Mouse (Mus musculus): ENCODE data around the gene Olfr1025-ps1. TPM values are rescaled to one million over a fixed set of nuclear protein-coding genes. Genes with fewer than 3 reads are reported as not detected.

Gene Olfr1025-ps1
- polyA plus RNA-seq (2012; rRNA removed): not detected in 2 replicates

DNA sequence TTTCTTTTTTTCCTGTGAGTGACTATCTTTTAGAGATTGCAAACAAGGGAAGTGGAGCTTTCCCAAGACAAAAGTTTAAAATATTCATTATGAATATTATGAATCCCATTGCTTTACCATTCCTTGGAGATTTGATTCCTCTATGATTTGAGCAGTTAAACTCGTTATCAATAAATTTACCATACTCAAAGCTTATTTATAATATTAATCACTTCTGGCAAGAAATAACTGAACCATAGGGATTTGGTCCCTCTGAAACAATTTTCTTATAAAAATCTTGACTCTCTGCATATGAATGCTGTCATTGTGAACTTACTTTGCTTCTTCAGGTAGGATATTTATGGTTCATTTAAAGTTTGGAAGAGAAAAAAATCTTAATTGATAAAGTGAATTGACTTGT lies at the start of gene Olfr1025-ps1:
Gene Olfr1025-ps1 (plus strand): TSS at position 301 of the 400 bp plus-strand sequence.

DNA sequence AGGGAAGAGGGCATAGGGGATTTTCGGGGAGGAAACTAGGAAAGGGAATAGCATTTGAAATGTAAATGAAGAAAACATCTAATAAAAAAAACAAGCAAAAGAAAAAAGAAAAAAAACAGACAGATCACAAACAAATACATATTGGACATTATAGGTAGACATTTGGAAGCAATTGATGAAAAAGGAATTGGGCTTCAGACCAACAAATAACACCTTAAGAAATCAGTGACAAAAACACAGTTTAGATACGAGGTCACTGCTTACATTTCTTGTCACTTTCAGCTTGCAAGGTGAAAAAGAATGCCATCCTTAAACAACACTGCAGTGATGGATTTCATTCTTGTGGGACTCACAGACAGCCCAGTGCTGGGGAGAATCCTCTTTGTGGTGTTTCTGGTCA lies 46.7 kb upstream of the Olfr1025-ps1 start, which contains the start of gene Olfr1022:
Gene Olfr1022 (plus strand): TSS at position 301 of the 400 bp plus-strand sequence.

DNA sequence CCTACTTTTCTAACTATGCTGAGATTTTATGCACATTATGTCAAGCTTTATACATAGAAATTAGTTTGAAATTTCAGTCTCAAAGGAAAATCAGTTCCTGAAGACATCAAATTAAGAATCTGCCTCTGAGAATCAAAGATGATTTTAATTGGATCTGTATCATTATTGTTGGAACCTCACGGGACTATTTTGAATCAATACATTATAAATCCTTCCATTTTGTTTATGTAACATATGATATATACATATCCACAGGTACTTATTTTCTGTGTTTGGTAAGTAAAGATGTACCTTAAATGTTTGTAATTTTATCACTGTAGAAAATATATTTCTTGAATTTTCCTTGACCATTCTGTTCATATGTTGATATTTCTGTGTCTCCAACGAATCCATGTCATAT lies 29.7 kb upstream of the Olfr1025-ps1 start, which contains the start of gene Olfr1023:
Gene Olfr1023 (plus strand): TSS at position 301 of the 400 bp plus-strand sequence.

DNA sequence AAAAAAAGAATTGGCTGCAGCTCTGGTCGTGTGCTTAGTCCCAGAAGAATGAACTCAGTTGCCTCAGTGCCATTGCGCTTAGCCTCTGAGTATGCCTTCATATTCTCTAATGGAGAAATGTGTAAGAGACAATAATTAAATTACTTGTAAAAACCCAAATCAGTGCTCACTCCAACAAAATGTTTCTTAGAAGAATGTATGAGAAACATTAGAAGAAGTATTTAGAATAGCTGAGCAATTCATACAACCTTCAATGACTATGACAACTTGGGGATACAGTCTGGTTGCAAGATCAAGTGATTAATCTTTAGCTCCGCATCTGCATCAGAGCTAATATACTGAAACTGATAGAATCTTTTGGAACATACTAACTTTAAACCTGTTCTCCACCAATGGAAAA lies 10.0 kb upstream of the Olfr1025-ps1 start, which contains the start of gene Olfr1024:
Gene Olfr1024 (minus strand): TSS at position 101 of the 400 bp plus-strand sequence.

DNA sequence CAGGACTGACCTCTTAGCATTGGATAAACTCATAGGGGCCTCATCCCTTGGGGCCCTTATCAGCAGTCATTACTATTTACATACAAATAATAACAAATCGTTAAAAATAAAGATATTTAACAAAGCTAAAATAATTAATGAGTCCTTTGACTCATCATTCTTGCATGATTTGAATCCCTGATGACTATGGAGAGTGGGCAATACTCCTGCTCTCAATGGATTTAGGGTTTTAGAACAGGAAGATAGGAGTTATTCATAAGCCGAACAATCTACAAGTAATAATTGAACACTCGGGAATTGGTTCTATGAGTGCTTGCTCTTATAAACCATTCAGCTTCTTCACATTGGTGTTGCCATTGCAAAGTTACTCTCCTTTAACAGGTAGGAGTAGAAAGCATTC lies 6.3 kb downstream of the Olfr1025-ps1 start, which contains the start of gene Olfr1026:
Gene Olfr1026 (plus strand): TSS at position 301 of the 400 bp plus-strand sequence.

DNA sequence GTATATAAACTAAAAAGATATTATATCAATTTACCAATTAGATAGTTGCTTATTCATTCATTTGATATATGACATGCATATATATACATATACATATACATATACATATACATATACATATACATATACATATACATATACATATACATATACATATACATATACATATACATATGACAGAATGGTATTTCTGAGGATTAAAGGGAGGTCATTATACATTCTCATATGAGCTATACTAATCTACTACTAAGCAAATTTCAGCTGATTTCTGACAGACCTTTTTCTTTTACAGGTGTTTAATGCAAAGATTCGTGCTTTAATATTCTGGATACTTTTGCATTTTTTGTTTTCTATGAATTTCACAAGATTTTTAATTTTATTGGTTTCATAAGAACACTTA lies 35.1 kb downstream of the Olfr1025-ps1 start, which contains the start of gene Olfr1028:
Gene Olfr1028 (plus strand): TSS at position 301 of the 400 bp plus-strand sequence.

Other genes starting within 250 kb of the Olfr1025-ps1 start
- not detected in 2 replicates for gene Olfr1006, start 236.4 kb upstream of the Olfr1025-ps1 start, polyA plus RNA-seq (2012; rRNA removed)
- not detected in 2 replicates for gene Olfr1008, start 225.8 kb upstream of the Olfr1025-ps1 start, polyA plus RNA-seq (2012; rRNA removed)
- not detected in 2 replicates for gene Olfr1009, start 199.8 kb upstream of the Olfr1025-ps1 start, polyA plus RNA-seq (2012; rRNA removed)
- not detected in 2 replicates for gene Olfr1012, start 152.4 kb upstream of the Olfr1025-ps1 start, polyA plus RNA-seq (2012; rRNA removed)
- not detected in 2 replicates for gene Olfr1013, start 148.1 kb upstream of the Olfr1025-ps1 start, polyA plus RNA-seq (2012; rRNA removed)
- gene Olfr1014, start 142.5 kb upstream of the Olfr1025-ps1 start, polyA plus RNA-seq (2012; rRNA removed): not detected in 2 replicates
- not detected in 2 replicates for gene Olfr1015, start 133.2 kb upstream of the Olfr1025-ps1 start, polyA plus RNA-seq (2012; rRNA removed)
- gene Olfr1016, start 112.6 kb upstream of the Olfr1025-ps1 start, polyA plus RNA-seq (2012; rRNA removed): not detected in 2 replicates
- gene Olfr1018, start 96.7 kb upstream of the Olfr1025-ps1 start, polyA plus RNA-seq (2012; rRNA removed): not detected in 2 replicates
- not detected in 2 replicates for gene Olfr1019, start 69.7 kb upstream of the Olfr1025-ps1 start, polyA plus RNA-seq (2012; rRNA removed)
- gene Olfr1020, start 68.2 kb upstream of the Olfr1025-ps1 start, polyA plus RNA-seq (2012; rRNA removed): not detected in 2 replicates
- gene Olfr1022, start 46.6 kb upstream of the Olfr1025-ps1 start, polyA plus RNA-seq (2012; rRNA removed): not detected in 2 replicates
- gene Olfr1023, start 29.6 kb upstream of the Olfr1025-ps1 start, polyA plus RNA-seq (2012; rRNA removed): not detected in 2 replicates
- not detected in 2 replicates for gene Olfr1024, start 10.1 kb upstream of the Olfr1025-ps1 start, polyA plus RNA-seq (2012; rRNA removed)
- not detected in 2 replicates for gene Olfr1026, start 6.4 kb downstream of the Olfr1025-ps1 start, polyA plus RNA-seq (2012; rRNA removed)
- not detected in 2 replicates for gene Olfr1028, start 35.2 kb downstream of the Olfr1025-ps1 start, polyA plus RNA-seq (2012; rRNA removed)
- gene Olfr1029, start 58.7 kb downstream of the Olfr1025-ps1 start, polyA plus RNA-seq (2012; rRNA removed): not detected in 2 replicates
- gene Olfr1030, start 64.1 kb downstream of the Olfr1025-ps1 start, polyA plus RNA-seq (2012; rRNA removed): not detected in 2 replicates
- gene Olfr1031, start 75.1 kb downstream of the Olfr1025-ps1 start, polyA plus RNA-seq (2012; rRNA removed): not detected in 2 replicates
- not detected in 2 replicates for gene Olfr1032, start 90.3 kb downstream of the Olfr1025-ps1 start, polyA plus RNA-seq (2012; rRNA removed)
- 0.02 and 0.25 TPM in 2 replicates for gene Olfr1033, start 105.4 kb downstream of the Olfr1025-ps1 start, polyA plus RNA-seq (2012; rRNA removed)
- 0.04 TPM in 1 of 2 replicates, not detected in the other for gene Olfr1034, start 130.7 kb downstream of the Olfr1025-ps1 start, polyA plus RNA-seq (2012; rRNA removed)
- not detected in 2 replicates for gene Olfr1036, start 158.8 kb downstream of the Olfr1025-ps1 start, polyA plus RNA-seq (2012; rRNA removed)
- not detected in 2 replicates for gene Olfr1037, start 172.2 kb downstream of the Olfr1025-ps1 start, polyA plus RNA-seq (2012; rRNA removed)
- not detected in 2 replicates for gene Olfr1039, start 220.7 kb downstream of the Olfr1025-ps1 start, polyA plus RNA-seq (2012; rRNA removed)
- not detected in 2 replicates for gene Olfr1040, start 231.5 kb downstream of the Olfr1025-ps1 start, polyA plus RNA-seq (2012; rRNA removed)
- not detected in 2 replicates for gene Olfr1042, start 246.6 kb downstream of the Olfr1025-ps1 start, polyA plus RNA-seq (2012; rRNA removed)

Data from central nervous system, embryonic 14 days (tissue).